Mouse (Mus musculus): ENCODE data around the gene Hes6.

Hes6 gene

DNA sequence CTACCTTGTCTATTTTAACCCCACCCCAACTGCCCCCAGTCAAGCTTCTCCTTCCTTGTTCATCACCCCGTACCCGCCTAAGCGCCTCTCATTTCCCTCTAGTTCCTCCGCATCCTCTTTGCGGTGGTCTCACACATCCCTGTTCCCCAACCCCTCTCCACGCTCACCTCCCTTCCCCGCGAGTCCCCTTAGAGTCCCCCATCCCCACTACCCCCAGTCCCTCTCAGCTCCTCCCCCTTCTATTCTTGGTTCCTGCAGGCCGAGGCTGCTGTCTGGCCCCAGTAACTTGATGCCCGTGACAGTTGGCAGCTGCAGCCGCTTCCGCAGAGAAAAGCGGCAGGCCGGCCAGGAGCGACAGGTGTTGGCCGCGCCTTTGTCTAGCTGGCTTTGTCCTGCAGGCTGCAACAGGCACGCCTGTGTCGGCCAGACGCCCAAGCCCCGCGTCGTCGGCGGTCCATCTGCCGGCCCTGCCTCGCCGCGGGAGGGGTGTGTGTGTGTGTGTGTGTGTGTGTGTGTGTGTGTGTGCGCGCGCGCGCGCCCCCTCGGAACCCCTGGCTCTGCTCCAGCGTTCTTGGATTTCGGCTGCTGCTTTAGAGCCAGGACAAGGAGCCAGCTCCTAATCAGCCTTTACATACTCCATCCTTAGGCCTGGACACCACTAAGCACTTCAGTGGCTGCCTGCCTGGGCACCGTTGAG lies at the start of gene Hes6:
Gene Hes6 (minus strand): TSS at position 141 of the 697 bp plus-strand sequence.
- in situ Hi-C loops (cut with MboI, MseI): no loop called here

DNA sequence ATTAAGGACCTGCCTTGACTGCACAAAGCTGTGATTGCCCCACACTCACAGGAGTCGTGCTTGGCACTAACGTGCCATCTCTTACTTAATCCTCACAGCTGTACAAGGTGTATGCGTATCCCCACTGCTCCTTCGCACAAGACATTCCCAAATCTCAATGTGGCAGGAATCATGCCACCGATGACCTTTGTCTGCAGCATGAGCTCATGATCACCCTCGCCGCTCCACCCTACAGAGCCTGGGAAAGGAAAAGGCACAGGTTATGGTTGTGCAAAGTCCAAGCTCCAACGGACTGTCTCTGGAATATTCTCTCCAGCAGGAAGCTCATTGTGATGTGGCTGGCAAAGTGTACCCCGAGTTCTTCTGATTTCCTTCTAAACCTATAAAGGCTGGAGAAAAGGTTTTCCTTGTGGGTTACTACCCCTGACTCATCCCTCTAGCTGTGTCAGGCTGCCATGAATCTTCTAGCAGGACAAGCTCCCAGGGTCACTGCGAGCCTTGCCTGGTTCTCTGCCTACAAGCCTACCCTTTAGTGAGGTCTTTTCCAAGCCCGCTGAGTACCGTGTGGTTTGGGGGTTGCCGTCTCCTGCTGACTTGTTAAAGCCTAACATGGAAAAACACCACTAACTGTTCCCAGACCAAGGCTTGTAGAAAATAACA lies 49.6 kb upstream of the Hes6 start:
- in situ Hi-C loops (cut with MboI, MseI): no loop called here

DNA sequence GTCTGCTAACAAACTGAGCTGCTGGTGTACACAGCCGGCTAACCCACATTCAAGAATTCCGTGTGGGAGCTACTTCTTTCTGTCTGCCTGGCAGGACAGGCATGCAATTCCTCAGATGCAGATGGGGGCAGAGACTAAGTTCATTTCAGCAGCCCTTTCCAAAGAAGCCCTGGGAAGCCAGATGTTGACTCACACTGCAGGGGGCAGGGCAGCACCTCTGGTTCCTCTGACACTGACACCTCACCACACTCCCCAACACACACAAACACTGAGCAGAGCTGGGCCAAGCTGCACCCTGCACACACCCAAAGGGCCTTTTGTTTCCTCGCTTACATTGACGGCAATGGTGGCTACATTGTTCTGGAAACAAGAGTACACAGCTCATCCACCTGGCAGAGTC lies 46.7 kb upstream of the Hes6 start:
- in situ Hi-C loops (cut with MboI, MseI): no loop called here

GRCm38 (mm10) chr1:91460069-91460468 lies 46.2 kb upstream of the Hes6 start:
- in situ Hi-C loops (cut with MboI, MseI): no loop called here

- in situ Hi-C loops (cut with MboI, MseI): no loop called here
Observed at GRCm38 (mm10) chr1:91459059-91459809, 45.4 kb upstream of the Hes6 start, which contains the start of gene Per2. Gene Per2 (minus strand): TSS chr1:91459324.

DNA sequence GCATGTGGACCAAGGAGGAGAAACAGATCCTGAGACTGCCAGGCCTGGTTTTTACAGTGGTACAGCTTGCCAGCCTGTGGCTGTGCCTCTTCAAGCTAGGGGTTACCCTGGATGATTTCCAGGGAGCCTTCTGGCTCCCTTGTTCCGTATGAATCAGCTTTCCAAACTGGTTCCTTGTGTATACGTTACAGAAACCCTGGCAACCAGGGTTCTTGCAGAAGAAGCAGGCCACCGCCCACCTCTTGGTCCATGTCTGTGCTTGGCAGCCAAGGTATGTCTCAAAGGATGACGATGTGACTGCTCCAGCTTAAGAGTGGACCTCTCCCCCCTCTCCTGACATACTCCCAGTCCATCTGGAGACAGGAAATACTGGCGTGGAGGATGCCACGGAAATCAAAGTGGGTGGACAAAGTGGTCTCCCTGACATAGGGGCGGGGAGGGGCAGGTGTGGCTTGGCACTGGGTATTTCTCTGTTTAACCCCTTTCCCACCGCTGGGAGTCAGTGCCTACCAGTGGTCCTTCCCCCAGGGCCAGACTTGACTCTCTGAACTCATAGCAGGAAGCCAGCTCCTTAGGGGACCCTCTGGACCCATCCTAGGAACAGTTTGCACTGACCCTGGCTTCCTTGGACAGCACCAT lies 44.5 kb upstream of the Hes6 start:
- in situ Hi-C loops (cut with MboI, MseI): no loop called here

DNA sequence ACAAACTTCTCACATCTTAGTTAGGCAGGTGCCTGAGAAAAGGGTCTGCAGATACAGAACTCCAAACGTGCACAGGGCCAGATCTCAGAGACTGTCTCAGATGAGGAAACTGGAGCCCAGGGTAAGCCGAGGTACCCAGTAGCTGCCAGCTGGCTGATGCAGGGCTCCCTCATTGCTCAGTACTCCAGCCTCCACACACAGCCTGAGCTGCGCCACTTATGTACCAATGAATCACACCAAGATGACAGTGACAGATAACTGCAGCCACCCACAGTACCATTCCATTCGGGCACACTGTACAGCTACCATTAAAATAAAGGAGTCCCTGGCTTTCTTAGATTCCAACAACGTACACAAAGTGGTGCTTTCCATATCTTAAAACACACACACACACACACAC lies 43.9 kb upstream of the Hes6 start:
- in situ Hi-C loops (cut with MboI, MseI): no loop called here

GRCm38 (mm10) chr1:91457116-91457515 lies 43.3 kb upstream of the Hes6 start:
- in situ Hi-C loops (cut with MboI, MseI): no loop called here

DNA sequence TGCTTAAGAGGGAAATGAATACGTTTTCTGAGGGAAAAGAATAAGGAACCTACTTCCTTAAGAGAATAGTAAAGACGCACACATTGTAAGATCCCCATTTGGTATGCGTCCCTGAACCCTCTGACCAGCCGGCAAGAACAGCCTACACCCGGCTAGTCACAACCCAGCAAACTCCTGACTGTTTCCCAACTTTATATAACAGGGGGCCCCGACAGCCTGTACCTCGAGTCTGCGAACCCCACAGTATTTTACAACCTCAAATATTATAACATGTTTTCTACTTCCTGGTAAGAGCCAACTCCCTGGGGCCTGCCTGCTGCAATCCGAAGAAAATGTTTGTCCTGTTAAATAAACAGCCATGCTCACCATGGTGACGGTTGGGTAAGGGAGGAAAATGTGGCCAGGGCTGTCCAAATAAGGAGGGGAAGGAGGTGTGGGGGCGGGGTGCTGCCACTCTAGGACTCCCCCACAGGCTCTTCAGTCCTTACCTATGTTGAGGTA lies 42.5 kb upstream of the Hes6 start:
- in situ Hi-C loops (cut with MboI, MseI): no loop called here

DNA sequence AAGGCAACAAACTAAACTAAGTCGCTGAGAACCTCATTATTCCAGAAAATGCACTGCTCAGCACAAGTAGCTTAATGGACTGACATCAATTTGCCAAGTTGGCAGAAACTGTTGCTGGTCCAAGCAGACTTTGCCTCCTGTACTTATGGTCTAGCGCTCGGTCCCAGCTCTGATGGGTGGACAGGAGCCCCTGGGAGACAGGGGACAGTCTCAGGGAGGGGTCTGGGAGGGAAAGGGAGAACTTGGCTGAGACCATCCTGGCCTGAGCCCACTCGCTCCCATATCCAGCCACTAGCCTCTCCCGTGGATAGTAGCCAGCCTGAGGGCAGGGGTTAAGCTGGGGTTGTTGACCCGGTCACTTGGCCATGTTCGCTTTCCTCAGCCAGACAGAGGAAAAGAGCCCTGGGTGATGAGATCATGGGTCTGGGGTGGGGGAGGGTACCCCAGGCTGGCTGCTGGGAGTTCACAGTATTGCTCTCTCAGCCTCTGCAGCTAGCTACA lies 41.9 kb upstream of the Hes6 start:
- in situ Hi-C loops (cut with MboI, MseI): no loop called here

- in situ Hi-C loops (cut with MboI, MseI): no loop called here
Observed at GRCm38 (mm10) chr1:91454927-91455326, 41.1 kb upstream of the Hes6 start.

GRCm38 (mm10) chr1:91454366-91454765 lies 40.5 kb upstream of the Hes6 start:
- in situ Hi-C loops (cut with MboI, MseI): no loop called here

GRCm38 (mm10) chr1:91453932-91454331 lies 40.1 kb upstream of the Hes6 start:
- in situ Hi-C loops (cut with MboI, MseI): no loop called here

GRCm38 (mm10) chr1:91451547-91452084 lies 37.8 kb upstream of the Hes6 start:
- in situ Hi-C loops (cut with MboI, MseI): no loop called here

DNA sequence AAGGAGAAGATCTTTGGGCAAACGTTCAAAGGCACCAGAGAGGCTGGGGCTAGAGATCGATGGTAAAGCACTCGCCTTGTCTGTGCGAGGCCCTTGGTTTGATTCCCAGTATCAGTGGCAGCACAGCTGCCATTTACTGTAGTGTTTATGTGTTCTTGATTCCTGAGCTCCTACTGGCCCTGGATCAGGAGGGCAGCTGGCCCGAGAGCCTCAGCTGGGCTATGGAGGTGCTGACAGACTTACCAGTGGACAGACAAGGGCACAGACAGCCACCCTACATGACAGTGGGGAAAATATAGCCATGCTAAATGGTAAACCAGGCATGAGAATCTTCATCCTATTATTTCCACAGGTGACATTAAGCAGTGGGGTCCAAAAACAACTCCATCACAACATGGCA lies 37.0 kb upstream of the Hes6 start:
- in situ Hi-C loops (cut with MboI, MseI): no loop called here

GRCm38 (mm10) chr1:91448688-91449087 lies 34.9 kb upstream of the Hes6 start:
- in situ Hi-C loops (cut with MboI, MseI): no loop called here

- in situ Hi-C loops (cut with MboI, MseI): no loop called here
Observed at GRCm38 (mm10) chr1:91446511-91446910, 32.7 kb upstream of the Hes6 start.

GRCm38 (mm10) chr1:91446060-91446459 lies 32.2 kb upstream of the Hes6 start:
- in situ Hi-C loops (cut with MboI, MseI): no loop called here

GRCm38 (mm10) chr1:91444841-91445830 lies 31.3 kb upstream of the Hes6 start:
- in situ Hi-C loops (cut with MboI, MseI): no loop called here

DNA sequence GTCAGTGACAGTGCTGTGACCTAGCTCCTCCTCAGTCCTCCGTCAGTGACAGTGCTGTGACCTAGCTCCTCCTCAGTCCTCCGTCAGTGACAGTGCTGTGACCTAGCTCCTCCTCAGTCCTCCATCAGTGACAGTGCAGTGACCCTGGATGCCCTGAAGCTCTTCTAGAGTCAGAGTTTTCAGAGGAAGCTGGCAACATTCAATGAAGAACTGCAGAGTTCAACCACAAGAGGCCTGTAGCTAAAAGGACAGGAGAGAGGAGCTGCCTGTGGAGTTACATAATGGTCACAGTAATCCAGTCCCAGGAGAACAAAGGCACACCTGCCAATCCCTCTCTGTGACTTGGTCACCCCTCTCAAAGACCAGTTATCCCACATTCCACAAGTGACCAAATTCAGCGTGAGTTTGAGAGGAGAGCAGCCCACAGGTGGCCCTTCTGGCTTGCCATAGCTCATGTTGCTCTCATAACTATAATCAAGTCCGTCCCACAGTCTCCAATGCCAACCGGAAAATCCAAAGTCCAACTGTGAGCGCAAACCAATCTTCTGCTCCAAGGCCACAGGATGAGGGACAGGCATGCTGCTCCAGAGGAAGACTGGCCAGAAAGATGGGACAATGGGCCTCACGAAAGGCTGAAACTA lies 28.6 kb upstream of the Hes6 start:
- in situ Hi-C loops (cut with MboI, MseI): no loop called here
